Mouse (Mus musculus) ES-Bruce4 (cell line): Measurements from ENCODE around the gene Ptgis.

ENCODE experiments used
- CTCF ChIP-seq: IDR thresholded peaks from one replicate; pipeline ENCODE4 v1.8.1; 2011; ENCODE audit warnings: low read depth, low read length
- POLR2A ChIP-seq: IDR thresholded peaks from one replicate; pipeline ENCODE4 v1.8.1; 2011; ENCODE audit warnings: low read length; ENCODE audit not compliant: insufficient read depth

- TF ChIP-seq CTCF (no peak), POLR2A (no peak)
Observed at GRCm38 (mm10) chr2:167254808-167255207, 14.4 kb upstream of the Ptgis start.
